Comparison of ENCODE assay signal across 8 mouse cellular contexts in the genomic region with DNA sequence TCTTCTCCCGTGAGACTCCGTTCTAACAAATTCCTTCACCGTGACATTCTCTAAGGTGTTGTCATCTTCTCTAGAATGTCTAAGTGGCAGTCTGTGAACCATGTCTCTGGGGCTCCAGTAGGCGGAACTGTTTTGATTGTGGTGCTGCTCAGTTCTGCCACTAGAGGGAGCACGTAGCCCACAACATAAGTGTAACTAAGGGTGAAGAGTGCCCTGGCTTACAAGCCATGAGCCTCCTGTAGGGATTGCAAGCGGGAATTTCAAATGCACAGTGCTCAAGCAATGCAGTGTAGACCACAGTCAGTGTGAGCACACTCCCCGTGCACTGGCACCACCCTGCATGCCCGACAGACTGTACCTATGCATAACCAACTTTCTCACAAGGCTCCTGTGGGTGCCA. TPM values are rescaled to one million over a fixed set of nuclear protein-coding genes. Genes with fewer than 3 reads are reported as not detected.
A peak's percentile ranks its signal among the peaks of the same experiment; 100 is the strongest.
DNase-seq lines count a peak whose midpoint lies in the region; ATAC-seq lines count a peak whose summit lies in the region.

No protein-coding gene starts in this region.

- H3K4me1 ChIP-seq in hindbrain, embryonic 14.5 days (replicated peaks; ENCODE audit: control insufficient read depth, insufficient read depth, low read length) = no peaks in the 10 kb centered on the region

- WGBS in hindbrain, embryonic 14.5 days = 6% methylated on average over 8 of the region's 8 CpGs

- no peaks in the 10 kb centered on the region for H3K36me3 ChIP-seq in hindbrain, embryonic 14.5 days (replicated peaks; ENCODE audit: control insufficient read depth, insufficient read depth)

- no peak overlapping the region for H3K9ac ChIP-seq in hindbrain, embryonic 14.5 days

- no peaks in the 10 kb centered on the region for H3K27me3 ChIP-seq in hindbrain, embryonic 14.5 days (ENCODE audit: control insufficient read depth, insufficient read depth, low read length)

- DNase-seq in T-cell, adult 2 months (ENCODE audit: low spot score) = peak; percentile 79
- peak; percentile 88 to 91 for DNase-seq in cerebellum, postnatal 10 days
- peak; percentile 77 to 85 for DNase-seq in frontal cortex, postnatal 14 days (ENCODE audit: low spot score in 2 of 2)
- peak; percentile 94 for DNase-seq in hindbrain, embryonic 14.5 days (ENCODE audit: low spot score)
- DNase-seq in layer of hippocampus, postnatal 14 days (ENCODE audit: low spot score in 2 of 2) = peak; percentile 84 to 89
- DNase-seq in lung, postnatal 36 days = peak; percentile 90
- peak; percentile 96 for DNase-seq in retina, embryonic 14.5 days (ENCODE audit: low spot score)
- DNase-seq in thymus, postnatal 4 days = peak; percentile 77

- ATAC-seq in hindbrain, embryonic 14.5 days (ENCODE audit: low FRiP score) = peak; percentile 77

- H3K27ac ChIP-seq in hindbrain, embryonic 14.5 days = no peak overlapping the region

- H3K4me2 ChIP-seq in hindbrain, embryonic 14.5 days (replicated peaks) = no peak overlapping the region

- H3K9me3 ChIP-seq in hindbrain, embryonic 14.5 days (ENCODE audit: control insufficient read depth, low read length) = no peaks in the 10 kb centered on the region

- H3K4me3 ChIP-seq in hindbrain, embryonic 14.5 days (replicated peaks; ENCODE audit: low read length) = no peak overlapping the region

RNA-seq across cellular contexts. Expression of gene Arl4c, which starts 43.2 kb away (rescaled TPM):
- 23.0 and 26.2 TPM in 2 replicates for polyA plus RNA-seq in hindbrain, embryonic 14.5 days (2014; fragmentation: Nextera tagmentation; extraction: Ambion mirVana)
- 10 to 100 TPM; 32.4 to 34.2 TPM for total RNA-seq in layer of hippocampus, postnatal 14 days (2021)
